Mouse (Mus musculus) induced T-regulatory cell, adult 2 months (primary cell): Measurements from ENCODE around the gene Prkag3.

Experiments
- DNase-seq: peaks from one replicate; pipeline ENCODE4 v3.0.0-alpha.2; 2012; ENCODE audit warnings: low read depth

The Prkag3 gene

DNA sequence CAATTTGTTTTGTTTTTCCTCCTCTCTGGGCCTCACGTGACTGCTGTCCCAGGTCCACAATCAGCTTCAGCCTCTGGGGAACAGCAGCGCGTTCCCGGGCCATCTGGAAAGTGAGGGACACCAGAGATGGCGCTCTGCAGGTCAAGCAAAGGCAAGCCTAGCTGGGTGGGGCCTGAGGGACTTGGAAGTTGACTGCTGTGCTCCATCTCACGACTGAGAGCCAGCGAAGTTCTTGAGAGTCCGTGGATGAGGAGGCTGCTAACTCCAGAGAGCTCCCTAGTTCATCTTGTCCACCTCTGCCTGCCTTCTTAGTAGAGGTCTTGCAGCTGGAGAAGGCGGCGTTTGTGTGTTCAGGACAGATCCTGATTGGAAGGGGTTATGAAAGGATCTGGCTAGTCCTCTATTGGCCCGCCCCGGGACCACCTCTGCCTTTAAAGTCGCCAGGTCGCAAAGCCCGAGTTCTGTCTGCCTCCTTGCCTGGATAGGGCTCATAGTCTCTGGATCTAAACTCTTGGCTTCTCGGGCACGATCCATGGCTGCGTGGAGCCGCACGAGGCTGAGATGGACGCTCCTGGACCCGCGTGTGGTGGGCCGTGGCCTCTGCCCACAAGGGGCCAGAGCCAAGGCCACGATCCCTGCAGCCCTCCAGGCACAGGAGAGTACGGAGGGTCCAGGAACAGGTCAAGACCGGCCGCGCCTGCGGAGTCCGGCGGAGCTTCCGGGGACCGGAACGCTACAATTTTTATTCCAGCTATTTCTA is 35.7 kb downstream of the Prkag3 start, which contains the start of gene Cyp27a1:
Gene Cyp27a1 (plus strand): TSS at position 476 of the 760 bp plus-strand sequence.
- DNase-seq: no peak

DNA sequence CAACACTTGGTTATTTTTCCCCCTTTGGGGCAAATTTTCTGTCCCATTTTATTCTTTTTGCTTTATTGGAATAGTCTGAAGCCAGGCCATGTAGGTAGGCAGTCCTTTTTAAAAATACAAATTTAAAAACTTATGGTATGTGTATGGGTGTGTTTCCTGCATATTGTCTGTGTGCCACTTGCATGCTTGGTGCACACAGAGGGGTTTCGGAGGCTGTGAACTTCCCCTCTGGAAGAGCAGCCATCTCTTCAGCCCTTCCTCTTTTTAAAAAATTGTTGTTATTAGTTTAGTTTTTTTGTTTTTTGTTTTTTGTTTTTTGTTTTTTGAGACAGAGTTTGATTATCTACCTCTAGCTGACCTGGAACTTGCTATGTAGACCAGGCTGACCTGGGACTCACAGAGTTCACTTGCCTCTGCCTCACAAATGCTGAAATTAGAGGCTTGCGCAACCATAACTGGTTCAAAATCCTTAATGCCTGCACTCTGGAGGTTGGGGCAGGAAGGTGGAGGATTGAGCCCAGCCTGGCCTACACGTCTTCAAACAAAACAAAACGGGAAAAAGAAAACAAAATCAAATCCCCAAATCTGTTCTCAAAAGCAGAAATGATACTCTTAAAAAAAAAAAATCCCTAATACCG is 36.4 kb downstream of the Prkag3 start:
- DNase-seq: no peak

DNA sequence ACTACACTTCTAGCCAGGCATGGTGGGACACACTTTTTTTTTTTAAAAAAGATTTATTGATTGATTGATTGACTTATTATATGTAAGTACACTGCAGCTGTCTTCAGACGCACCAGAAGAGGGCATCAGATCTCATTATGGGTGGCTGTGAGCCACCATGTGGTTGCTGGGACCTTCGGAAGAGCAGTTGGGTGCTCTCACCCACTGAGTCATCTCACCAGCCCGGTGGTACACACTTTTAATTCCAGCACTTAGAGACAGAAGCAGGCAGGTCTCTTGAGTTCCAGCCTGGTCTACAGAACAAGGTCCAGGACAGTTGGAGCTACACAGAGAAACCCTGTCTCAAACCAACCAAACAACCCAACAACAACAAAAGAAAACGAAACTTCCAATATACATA is 37.0 kb downstream of the Prkag3 start:
- DNase-seq: no peak

DNA sequence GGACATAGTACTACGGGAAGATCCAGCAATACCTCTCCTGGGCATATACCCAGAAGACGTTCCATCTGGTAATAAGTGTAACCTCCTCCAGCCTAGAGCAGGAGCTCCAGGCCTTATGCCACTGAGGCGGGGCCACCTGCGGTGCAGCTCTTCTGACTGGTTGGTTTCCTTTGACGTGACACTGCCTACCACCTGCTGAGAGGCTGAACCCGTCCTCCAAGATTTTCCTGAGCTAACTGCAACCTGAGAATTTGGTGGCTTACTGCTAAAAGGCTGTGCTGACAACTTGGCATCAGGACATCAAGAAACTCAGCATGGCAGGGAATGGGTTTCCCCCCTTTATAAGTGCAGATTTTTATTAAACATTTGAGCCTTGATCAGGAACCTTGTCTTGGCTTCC is 39.5 kb downstream of the Prkag3 start:
- no peak for DNase-seq

DNA sequence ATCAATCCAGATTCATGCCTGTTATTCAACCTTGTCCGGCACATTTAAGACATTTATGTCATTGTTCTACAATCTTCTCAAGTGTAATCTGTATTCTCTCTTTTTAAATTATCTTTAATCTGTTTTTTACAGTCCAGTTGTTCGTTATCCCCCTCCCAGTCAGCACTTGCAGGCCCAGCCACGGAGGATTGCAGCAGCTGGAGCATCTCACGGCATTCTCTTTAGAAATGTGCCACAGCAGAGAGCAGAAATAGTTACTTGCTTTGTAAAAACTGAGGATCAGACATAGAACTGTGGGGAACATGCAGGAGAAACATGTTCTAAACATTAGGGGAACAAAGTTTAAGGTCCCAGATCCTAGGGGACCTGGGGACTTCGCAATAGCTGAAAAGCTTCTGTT is 44.0 kb downstream of the Prkag3 start:
- DNase-seq: no peak

DNA sequence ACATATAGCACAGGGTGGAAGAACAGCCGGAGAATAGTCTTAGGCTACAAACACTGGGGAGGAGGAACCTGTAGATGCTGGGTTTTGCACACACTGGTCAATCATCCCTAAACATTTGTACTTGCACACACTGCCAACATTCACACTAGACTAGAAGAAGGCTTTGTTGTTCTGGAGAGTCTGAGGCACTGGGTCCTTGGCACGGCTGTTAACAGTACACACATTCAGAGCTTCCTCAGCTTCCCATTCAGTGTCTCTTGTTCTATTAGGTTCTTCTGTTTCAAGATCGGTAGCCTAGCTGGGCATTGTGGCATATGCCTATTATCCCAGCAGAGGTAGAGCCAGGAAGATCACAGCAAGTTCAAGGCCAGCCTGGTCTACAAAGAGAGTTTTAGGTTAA is 44.9 kb downstream of the Prkag3 start:
- no peak for DNase-seq

DNA sequence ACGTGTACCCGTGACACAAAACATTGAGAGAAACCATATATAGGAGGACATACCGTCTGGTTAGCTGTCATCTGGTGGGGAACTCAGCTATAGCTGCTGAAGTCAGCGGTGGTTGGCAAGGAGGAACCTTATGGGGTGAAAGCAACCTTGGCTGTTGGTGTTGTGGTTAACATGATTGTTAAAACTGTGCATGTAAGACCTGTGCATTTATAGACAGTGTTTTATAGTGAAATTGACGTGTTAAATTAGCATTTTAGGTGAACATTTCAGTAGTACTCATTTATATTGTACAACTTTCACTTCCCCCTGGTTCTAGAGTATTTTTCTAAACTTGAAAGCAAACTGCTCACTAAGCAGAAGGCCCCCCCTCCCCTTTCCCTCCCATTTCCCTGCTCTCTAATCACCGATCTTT is 46.9 kb downstream of the Prkag3 start:
- DNase-seq: no peak

DNA sequence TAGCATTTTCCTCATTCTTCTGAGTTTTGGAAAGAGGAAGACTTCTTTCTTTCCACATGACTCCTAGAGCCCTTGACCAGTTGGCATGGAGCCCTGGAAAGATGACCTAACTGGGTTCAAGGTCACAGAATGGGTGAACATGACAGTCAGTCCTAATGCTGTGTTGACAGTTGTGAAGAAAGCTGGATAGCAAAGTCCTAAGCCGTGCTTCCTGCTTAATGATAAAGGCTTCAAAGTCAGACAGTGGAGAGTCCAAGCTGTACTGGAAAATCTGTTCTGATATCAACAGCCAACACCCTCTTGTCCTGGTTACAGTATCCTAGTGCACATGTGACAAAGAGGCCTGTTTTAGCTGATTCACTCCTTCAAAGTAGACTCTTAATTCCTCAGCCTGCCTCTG is 50.2 kb downstream of the Prkag3 start:
- DNase-seq: no peak

DNA sequence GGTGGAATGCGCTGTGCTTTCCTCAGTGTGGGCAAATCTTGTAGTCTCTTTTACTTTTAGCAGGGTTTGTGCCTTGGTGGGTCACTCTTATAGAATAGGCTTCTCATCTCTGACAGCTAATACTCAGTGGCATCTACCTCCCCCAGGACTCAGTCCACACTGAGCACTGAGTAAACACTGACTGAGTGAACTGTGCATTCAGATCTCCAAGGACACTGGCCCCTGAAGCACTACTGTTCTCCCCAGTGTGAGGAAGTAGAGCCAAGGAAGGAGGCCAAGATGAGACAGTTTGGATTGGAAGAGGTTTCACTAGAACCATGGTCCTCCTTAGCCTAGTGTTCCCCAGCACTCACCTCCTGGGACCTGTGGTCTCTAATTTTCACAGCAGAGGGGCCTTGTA is 50.7 kb downstream of the Prkag3 start:
- no peak for DNase-seq

DNA sequence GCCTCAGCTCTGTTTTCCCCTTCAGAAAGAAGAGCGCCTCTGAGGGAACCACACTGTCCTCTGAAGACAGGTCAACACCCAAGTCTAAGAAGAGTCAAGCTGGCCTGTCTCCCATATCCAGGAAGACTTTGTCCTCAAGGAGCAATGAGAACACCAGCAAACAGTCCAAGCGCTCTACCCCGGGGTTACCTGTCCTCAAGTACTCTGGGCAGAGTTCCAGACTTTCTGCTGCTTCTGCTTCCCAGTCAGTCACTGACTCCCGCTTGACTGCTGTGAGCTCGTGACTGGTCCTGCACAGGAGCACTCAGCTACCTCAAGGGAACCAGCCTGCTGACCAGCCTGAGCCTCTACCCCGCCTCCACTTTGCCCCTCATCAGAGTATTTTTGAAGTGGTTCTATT is 51.6 kb downstream of the Prkag3 start:
- no peak for DNase-seq

DNA sequence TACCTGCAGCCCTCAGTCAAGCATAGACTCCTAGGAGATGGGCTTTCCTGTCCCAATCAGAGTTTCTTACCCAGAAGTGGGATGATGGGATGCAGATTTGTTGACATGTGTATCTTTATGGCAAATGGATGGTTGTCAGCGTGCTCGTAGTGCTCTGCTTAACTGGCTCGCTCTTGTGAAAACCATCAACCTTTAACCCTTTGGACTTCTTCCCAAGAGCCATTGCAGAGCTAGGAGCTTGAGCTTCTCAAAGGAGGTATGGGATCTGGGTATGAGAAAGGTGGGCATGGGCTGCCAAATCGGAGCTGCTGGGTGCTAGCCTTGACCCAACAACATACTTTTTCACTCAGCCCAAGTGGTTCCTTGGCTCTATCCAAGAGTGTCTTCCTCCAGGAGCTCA is 53.2 kb downstream of the Prkag3 start:
- no peak for DNase-seq

DNA sequence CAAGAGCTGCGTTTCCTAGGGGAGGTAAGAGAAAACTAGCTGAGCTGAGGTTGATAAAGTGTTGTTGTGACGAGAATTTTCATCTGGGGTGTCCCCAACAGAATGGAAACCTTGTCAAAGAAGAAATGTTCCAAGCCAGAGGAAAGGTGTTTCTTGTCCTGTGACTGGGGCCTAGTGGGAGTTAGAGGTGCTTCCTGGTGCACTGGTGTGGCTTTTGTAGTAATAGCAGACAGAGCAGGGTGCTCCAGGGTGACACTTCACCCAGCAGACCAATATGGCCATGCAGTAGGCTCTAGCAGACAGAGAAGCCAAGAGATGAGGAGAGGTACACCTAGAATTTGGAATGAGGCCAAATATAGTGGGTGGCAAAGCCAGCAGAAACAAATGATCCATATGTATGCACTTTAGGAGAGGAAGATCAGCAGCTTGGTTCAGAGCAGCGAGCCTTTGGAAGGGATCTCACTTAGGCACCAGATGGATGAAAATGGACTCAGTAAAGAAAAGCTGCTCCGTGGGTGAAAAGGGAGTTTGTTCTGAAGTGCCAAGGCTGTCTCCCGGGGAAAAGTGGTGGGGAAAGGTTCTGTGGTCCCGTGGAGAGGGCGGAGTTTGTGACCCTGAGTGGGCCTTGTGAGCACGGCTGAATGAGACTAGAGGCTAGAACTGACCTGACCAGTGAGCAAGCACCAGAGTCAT is 55.0 kb downstream of the Prkag3 start:
- DNase-seq: no peak
